Mouse (Mus musculus) ES-Bruce4 (cell line): Measurements from ENCODE around the gene Hmcn2.

Experiments used
- CTCF ChIP-seq: IDR thresholded peaks from one replicate; pipeline ENCODE4 v1.8.1; 2011; ENCODE audit warnings: low read depth, low read length
- POLR2A ChIP-seq: IDR thresholded peaks from one replicate; pipeline ENCODE4 v1.8.1; 2011; ENCODE audit warnings: low read length; ENCODE audit not compliant: insufficient read depth

DNA sequence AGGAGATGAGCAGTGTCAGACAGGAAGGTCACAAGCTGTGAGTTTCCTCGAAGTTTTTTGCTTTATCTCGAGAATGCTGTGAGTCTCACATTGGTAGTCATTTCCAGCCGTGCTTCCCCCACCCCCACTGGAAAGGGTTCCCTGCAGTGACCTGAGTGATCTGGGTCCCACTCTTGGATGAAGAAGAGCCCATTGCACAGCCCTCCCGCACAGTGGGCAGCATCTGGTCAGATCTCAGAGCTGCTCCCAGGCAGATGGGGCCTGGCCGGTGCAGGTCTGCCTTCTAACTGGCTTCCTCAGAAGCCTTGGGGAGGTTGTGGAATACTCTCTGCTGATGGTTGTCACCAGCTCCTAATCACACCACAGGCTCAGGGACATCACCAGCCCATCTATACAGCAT, 34.6 kb downstream of the Hmcn2 start:
- TF ChIP-seq POLR2A (no peak), CTCF (no peak)
